Mouse (Mus musculus): ENCODE measurements around the gene Capg.

DNA sequence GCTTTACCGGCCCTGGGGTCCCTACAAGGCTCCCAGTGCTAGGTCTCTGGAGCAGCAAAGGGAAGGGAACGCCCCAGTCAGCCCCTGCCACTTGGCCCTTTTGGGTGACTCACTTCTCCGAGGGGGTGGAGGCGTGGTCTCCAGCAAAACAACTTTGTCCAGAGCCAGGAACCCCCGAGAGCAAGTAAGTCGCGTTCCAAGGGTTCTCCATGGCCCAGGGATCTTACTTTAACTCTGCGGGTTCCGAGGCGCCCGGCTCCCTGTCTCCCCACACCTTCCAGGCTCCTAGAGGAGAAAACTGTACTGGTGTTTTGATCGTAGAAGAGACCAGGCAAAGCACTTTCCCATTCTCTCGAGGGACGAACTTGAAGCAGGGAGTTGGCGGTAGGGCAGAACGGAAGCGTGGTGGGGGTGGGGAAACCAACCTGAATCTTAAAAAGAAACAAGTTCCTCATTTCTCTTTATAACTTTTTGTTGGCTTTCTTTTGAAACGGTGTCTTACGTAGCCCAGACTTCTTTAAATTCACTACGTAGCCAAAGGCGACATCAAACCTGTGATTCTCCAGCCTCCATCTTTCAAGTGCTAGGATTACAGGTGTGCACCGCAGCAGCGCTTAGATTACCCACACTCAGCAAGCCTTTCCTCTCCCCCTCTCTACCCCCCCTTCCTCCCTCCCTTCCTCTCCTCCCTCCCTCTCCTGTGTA, at the start of gene Capg:
- TF ChIP-seq POLR2A (IDR thresholded peaks at IDR 0.05; ENCODE audit: control insufficient read depth in 1 of 2, insufficient read depth in 1 of 2, low read depth in 1 of 2, low read length in 2 of 2, poor library complexity in 1 of 2) (peak in 1 of 2 experiments; percentile 62; a peak in 2 of 4 replicates), CHD2 (IDR thresholded peaks at IDR 0.05; ENCODE audit: low read length) (no peak; the same call in 1 of the 2 replicates), TCF12 (IDR thresholded peaks at IDR 0.05; ENCODE audit: low read depth, low read length) (0 out of 2 replicates have a peak, but pooled peaks have one; percentile 27), ELF1 (IDR thresholded peaks at IDR 0.05; ENCODE audit: low read depth, low read length) (no peak), NRF1 (IDR thresholded peaks at IDR 0.05; ENCODE audit: insufficient read depth, low read depth, low read length, poor library complexity, severe bottlenecking) (no peak)
